Mouse (Mus musculus) embryonic fibroblast, embryonic 13.5 days (primary cell): ENCODE measurements around the gene Mylk. TPM values are rescaled to one million over a fixed set of nuclear protein-coding genes. Genes with fewer than 3 reads are reported as not detected.

Experiments
- H3K27ac ChIP-seq: 2 replicates; pipeline ENCODE4 v1.5.1; 2012; ENCODE audit warnings: low read length, control low read depth, inconsistent platforms; ENCODE audit not compliant: insufficient read depth
- H3K4me1 ChIP-seq: 2 replicates; pipeline ENCODE4 v1.6.1; 2011; ENCODE audit warnings: low read length; ENCODE audit not compliant: control insufficient read depth, insufficient read depth
- H3K4me3 ChIP-seq: 2 replicates; pipeline ENCODE4 v1.5.1; 2011; ENCODE audit warnings: mild to moderate bottlenecking, control low read depth, low read length; ENCODE audit not compliant: insufficient read depth
- CTCF ChIP-seq: IDR thresholded peaks from 2 replicates; pipeline ENCODE4 v1.5.1; 2011; ENCODE audit warnings: mild to moderate bottlenecking, control low read depth, low read length, moderate library complexity, borderline replicate concordance; ENCODE audit not compliant: insufficient read depth
- POLR2A ChIP-seq: IDR thresholded peaks from 2 replicates; pipeline ENCODE4 v1.6.1; 2011; ENCODE audit warnings: low read depth, mild to moderate bottlenecking, control low read depth, low read length, moderate library complexity
- polyA plus RNA-seq: library from polyadenylated mRNA; stranded (reverse); fragments of >200 nt; gene quantifications from 2 replicates; pipeline ENCODE4 v1.2.4, GENCODE M21; 2011; ENCODE audit warnings: low read depth; ENCODE audit not compliant: missing spikeins, insufficient read length

Gene Mylk
- polyA plus RNA-seq, 1 experiment, result 60.8 TPM

GRCm38 (mm10) chr16:34952254-34952653, 207.2 kb downstream of the Mylk start:
- no peak overlapping the region for H3K4me3 ChIP-seq
- H3K27ac ChIP-seq, result no peak overlapping the region
- H3K4me1 ChIP-seq, result no peaks in the 10 kb centered on the region
- TF ChIP-seq CTCF, result no peak
- TF ChIP-seq POLR2A, result no peak

GRCm38 (mm10) chr16:34952798-34953197, 207.8 kb downstream of the Mylk start:
- Histone ChIP-seq H3K27ac (no peak overlapping the region), H3K4me1 (peaks cover under 1% of the 10 kb centered on the region; the same call in 1 of the 2 replicates), H3K4me3 (no peak overlapping the region)
- TF ChIP-seq CTCF, result no peak

- Histone ChIP-seq H3K4me1 (peaks cover 7% of the 10 kb centered on the region), H3K27ac (no peak overlapping the region), H3K4me3 (no peak overlapping the region)
- TF ChIP-seq CTCF (no peak), POLR2A (no peak)
Observed at GRCm38 (mm10) chr16:34953501-34953900, 208.5 kb downstream of the Mylk start.

- H3K4me3 ChIP-seq, result no peak overlapping the region
- TF ChIP-seq POLR2A, result no peak
- no peak for TF ChIP-seq CTCF
- peaks cover 16% of the 10 kb centered on the region for H3K4me1 ChIP-seq
- H3K27ac ChIP-seq, result peak overlapping the region; percentile 91
Observed at GRCm38 (mm10) chr16:34957487-34958230, 212.6 kb downstream of the Mylk start.

GRCm38 (mm10) chr16:34958667-34959066, 213.7 kb downstream of the Mylk start:
- H3K27ac ChIP-seq, result peak overlapping the region; percentile 96
- H3K4me3 ChIP-seq, result no peak overlapping the region
- TF ChIP-seq CTCF (no peak), POLR2A (no peak)
- peaks cover 16% of the 10 kb centered on the region for H3K4me1 ChIP-seq

GRCm38 (mm10) chr16:34959261-34959660, 214.3 kb downstream of the Mylk start:
- Histone ChIP-seq H3K27ac (peak overlapping the region; percentile 96), H3K4me1 (peaks cover 16% of the 10 kb centered on the region)

GRCm38 (mm10) chr16:34960243-34960642, 215.2 kb downstream of the Mylk start:
- Histone ChIP-seq H3K4me3 (no peak overlapping the region), H3K27ac (peak overlapping the region; percentile 96), H3K4me1 (peaks cover 16% of the 10 kb centered on the region)
- TF ChIP-seq POLR2A (no peak), CTCF (no peak)

More at GRCm38 (mm10) chr16:34959261-34959660, 214.3 kb downstream of the Mylk start:
- H3K4me3 ChIP-seq, result no peak overlapping the region
- TF ChIP-seq POLR2A (no peak), CTCF (no peak)

- H3K4me1 ChIP-seq, result peaks cover 16% of the 10 kb centered on the region
Observed at GRCm38 (mm10) chr16:34960866-34961582, 216.0 kb downstream of the Mylk start.

GRCm38 (mm10) chr16:34962322-34962721, 217.3 kb downstream of the Mylk start:
- no peak for TF ChIP-seq CTCF
- no peak for TF ChIP-seq POLR2A
- Histone ChIP-seq H3K4me3 (no peak overlapping the region), H3K27ac (peak overlapping the region; percentile 91), H3K4me1 (peaks cover 16% of the 10 kb centered on the region)

More at GRCm38 (mm10) chr16:34960866-34961582, 216.0 kb downstream of the Mylk start:
- TF ChIP-seq POLR2A (no peak), CTCF (no peak)
- H3K27ac ChIP-seq, result peak overlapping the region; percentile 96
- no peak overlapping the region for H3K4me3 ChIP-seq

GRCm38 (mm10) chr16:34963008-34963407, 218.0 kb downstream of the Mylk start:
- TF ChIP-seq CTCF (no peak), POLR2A (no peak)
- Histone ChIP-seq H3K4me1 (peaks cover 14% of the 10 kb centered on the region), H3K27ac (peak overlapping the region; percentile 91), H3K4me3 (no peak overlapping the region)

- TF ChIP-seq POLR2A (no peak), CTCF (no peak)
- Histone ChIP-seq H3K4me3 (no peak overlapping the region), H3K27ac (no peak overlapping the region), H3K4me1 (no peaks in the 10 kb centered on the region)
Observed at GRCm38 (mm10) chr16:34966620-34967081, 221.6 kb downstream of the Mylk start.
